Mouse (Mus musculus) frontal cortex, postnatal 14 days (tissue): ENCODE measurements at regions not wholly inside any gene's neighbourhood (a gene's known extent, or its start where the extent isn't known, plus 50 kb on each side); places are given as distances from the start of the nearest gene placed in this dataset.

Experiments
- DNase-seq, 2 experiments: peaks; one replicate each; pipeline ENCODE4 v3.0.0; 2022; ENCODE audit warnings: low spot score in 2 of 2

GRCm38 (mm10) chr8:34549786-34550185, 438.2 kb upstream of the Gm10131 start:
- no peak for DNase-seq

GRCm38 (mm10) chr8:34546815-34547214, 435.3 kb upstream of the Gm10131 start:
- DNase-seq = no peak

GRCm38 (mm10) chr8:34542361-34543038, 431.0 kb upstream of the Gm10131 start:
- DNase-seq = no peak

GRCm38 (mm10) chr8:34539232-34539631, 427.7 kb upstream of the Gm10131 start:
- no peak for DNase-seq

- DNase-seq = no peak
These were observed 423.9 kb upstream of the Gm10131 start for GRCm38 (mm10) chr8:34535434-34535833.

GRCm38 (mm10) chr8:34533421-34533820, 421.9 kb upstream of the Gm10131 start:
- DNase-seq = no peak

GRCm38 (mm10) chr8:34530896-34531679, 419.6 kb upstream of the Gm10131 start:
- DNase-seq = no peak

- no peak for DNase-seq
These were observed 418.5 kb upstream of the Gm10131 start for GRCm38 (mm10) chr8:34530046-34530445.

- no peak for DNase-seq
These were observed 417.9 kb upstream of the Gm10131 start for GRCm38 (mm10) chr8:34529452-34529851.

- no peak for DNase-seq
These were observed 416.7 kb upstream of the Gm10131 start for GRCm38 (mm10) chr8:34528213-34528612.

- no peak for DNase-seq
These were observed 413.7 kb upstream of the Gm10131 start for GRCm38 (mm10) chr8:34525231-34525630.

- DNase-seq = no peak
These were observed 412.3 kb upstream of the Gm10131 start for GRCm38 (mm10) chr8:34523849-34524248.

- no peak for DNase-seq
These were observed 409.8 kb upstream of the Gm10131 start for GRCm38 (mm10) chr8:34521316-34521715.

GRCm38 (mm10) chr8:34520664-34521063, 409.1 kb upstream of the Gm10131 start:
- DNase-seq = no peak

- no peak for DNase-seq
These were observed 402.0 kb upstream of the Gm10131 start for GRCm38 (mm10) chr8:34513459-34514090.

- DNase-seq = no peak
These were observed 394.5 kb upstream of the Gm10131 start for GRCm38 (mm10) chr8:34505829-34506555.

GRCm38 (mm10) chr8:34505102-34505501, 393.6 kb upstream of the Gm10131 start:
- DNase-seq = no peak

- DNase-seq = no peak
These were observed 391.1 kb upstream of the Gm10131 start for GRCm38 (mm10) chr8:34502606-34503162.

- DNase-seq = no peak
These were observed 387.7 kb upstream of the Gm10131 start for GRCm38 (mm10) chr8:34499196-34499595.

GRCm38 (mm10) chr8:34496751-34497150, 385.2 kb upstream of the Gm10131 start:
- no peak for DNase-seq

GRCm38 (mm10) chr8:34495974-34496373, 384.4 kb upstream of the Gm10131 start:
- DNase-seq = no peak
